Mouse (Mus musculus) gastrocnemius, adult 2 months (tissue): ENCODE measurements at regions not wholly inside any gene's neighbourhood (a gene's known extent, or its start where the extent isn't known, plus 50 kb on each side); places are given as distances from the start of the nearest gene placed in this dataset.

Source experiments
- DNase-seq: peaks from one replicate; pipeline ENCODE4 v3.0.0; 2022
- H3K27ac ChIP-seq: fragments of 200-600 bp; 2 replicates; pipeline ENCODE4 v1.8.1; 2022; ENCODE audit warnings: mild to moderate bottlenecking
- H3K4me3 ChIP-seq: fragments of 200-600 bp; 2 replicates; pipeline ENCODE4 v1.8.1; 2022; ENCODE audit warnings: mild to moderate bottlenecking, moderate library complexity
- CTCF ChIP-seq: fragments of 200-600 bp; IDR thresholded peaks from 2 replicates; pipeline ENCODE4 v1.8.1; 2022; ENCODE audit warnings: antibody characterized with exemption, mild to moderate bottlenecking, moderate library complexity
- intact Hi-C: fragments of 180-260 bp; cut with DNase I; formaldehyde crosslinking; loops from one replicate; pipeline ENCODE4 v1.15.1; 2025

DNA sequence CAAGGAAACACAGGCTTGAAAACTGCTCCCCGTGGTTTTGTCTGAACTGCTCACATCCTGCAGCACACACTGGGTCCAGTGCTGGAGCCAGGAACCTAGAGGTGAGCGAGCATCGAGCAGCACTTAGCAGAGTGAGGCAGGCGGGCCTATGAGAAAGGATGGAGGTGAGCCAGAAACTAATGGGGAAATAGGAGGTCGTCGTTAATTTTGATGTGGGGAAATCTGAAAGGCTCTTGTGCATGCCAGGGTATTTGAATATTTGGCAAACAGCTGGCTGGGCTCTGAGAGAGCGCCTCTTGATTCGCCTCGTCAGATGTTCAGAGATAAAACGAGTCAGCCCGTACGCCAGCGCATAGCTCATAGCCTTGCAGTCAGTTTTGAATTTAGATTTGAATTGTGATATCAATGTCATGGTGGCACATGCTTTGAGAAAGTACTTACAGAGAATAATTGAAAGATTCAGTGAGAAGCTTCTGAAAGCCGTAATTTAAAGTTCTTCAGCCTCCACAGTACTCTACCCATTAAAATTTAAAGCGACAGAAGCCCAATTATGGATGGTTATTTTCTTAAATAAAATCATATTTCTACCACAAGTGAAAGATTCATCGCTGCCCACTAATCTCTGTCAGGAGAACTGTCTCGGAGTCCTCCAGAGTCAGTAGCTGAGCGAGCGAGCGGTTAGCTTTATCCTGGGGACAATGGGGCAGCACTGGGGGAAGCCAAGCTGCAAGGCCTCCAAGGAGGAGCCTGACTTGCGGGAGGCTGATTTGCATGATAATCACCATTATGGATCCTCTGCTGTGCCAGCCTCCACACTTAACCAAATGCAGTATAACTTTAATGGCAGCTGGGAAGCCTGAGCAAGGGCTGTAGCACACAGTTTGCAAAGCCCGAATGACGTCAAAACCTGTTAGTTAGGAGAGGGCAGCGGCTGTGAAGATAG is 227.9 kb upstream of the Nr2f1 start:
- no peak for DNase-seq
- Histone ChIP-seq H3K27ac (0 out of 2 replicates have a peak overlapping the region, but pooled peaks have one; percentile 43), H3K4me3 (peak overlapping the region; percentile 66)
- intact Hi-C loops, result no loop called here
- no peak for TF ChIP-seq CTCF

DNA sequence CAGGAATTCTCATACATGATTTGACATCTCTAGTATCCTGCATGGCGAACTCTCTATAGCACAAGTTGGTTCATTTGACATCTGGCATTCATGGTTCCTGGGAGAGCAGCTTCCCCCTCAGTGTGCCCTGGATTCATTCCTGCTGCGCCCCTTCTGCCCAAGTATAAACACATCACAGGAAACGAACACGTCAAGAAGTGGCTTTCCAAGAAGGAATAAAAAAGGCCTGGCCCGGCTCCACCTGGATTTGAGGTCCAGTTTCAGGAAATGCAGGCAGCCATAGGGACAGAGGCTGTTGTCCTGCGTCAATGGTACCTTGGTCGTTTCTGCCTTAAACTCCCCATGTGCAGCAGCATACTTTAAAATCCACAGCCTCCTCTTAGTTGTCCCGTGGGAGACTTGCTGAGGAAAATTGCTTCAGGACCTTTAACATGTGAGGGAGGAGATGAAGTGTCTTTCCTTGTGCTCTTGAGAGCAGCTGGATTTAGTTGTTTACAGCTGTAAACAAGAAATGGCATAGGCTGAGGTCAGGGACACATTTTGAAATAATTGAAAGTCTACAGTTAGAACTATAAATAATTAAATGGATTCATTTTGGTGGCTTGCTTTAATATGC is 226.9 kb upstream of the Nr2f1 start:
- Histone ChIP-seq H3K4me3 (no peak overlapping the region), H3K27ac (no peak overlapping the region)
- intact Hi-C loops, result no loop called here
- TF ChIP-seq CTCF, result no peak
- no peak for DNase-seq

DNA sequence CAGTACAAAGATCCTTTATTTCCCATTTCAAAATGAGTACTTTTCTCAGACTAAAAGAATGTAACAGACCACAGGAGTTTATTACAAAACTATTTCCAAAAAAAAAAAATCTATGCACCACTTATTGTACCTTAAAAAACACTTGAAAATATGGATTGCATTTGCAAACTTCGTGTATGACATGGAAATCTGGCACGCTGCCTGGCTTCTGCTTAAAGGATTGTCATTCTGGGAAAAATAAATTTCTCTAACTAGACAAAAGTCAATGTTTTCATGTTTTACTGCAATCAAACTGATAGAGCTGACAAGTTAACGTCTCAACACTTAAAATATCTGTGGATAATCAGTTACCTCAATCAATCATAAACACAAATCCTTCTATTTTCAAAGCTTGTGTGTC is 205.5 kb upstream of the Nr2f1 start:
- no peak for TF ChIP-seq CTCF
- no peak overlapping the region for H3K4me3 ChIP-seq
- no peak overlapping the region for H3K27ac ChIP-seq
- intact Hi-C loops, result no loop called here
- DNase-seq, result no peak

DNA sequence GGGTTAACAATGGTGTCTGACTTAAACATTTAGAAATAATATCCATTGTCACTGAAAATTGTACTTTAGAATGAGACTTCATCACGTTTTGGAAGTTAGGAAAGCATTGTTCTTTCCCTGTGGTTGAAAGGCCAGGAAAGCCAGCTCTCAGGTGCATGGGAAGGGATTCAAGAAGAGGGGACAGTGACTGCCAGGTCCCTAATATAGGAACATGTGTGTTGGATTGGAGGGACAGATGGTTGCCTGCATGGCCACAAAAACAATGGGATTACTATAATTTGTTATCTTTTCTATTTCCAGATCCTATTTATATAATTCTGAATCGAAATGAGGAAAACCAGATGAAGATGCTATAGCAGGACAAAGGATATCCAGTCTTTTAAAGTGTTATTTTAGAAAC is 184.2 kb upstream of the Nr2f1 start:
- no peak overlapping the region for H3K4me3 ChIP-seq
- no peak for DNase-seq
- H3K27ac ChIP-seq, result no peak overlapping the region
- intact Hi-C loops, result no loop called here
- TF ChIP-seq CTCF, result no peak

DNA sequence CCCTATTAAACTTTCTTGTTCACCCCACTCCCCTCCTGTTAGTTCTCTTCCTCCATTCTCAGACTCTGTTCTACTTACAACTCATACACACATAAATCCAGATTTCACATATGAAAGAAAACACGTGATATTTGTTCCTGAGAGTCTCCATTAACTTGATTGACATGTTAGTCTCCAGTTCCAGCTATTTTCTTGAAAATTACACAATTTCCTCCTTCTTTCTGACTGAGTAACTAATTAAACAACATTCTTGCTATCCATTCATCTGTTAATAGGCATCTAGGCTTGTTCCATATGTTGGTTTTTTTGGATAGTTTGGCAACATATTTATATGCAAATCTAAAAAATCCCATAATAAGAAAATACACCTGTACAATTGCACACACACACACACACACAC is 161.7 kb upstream of the Nr2f1 start:
- Histone ChIP-seq H3K4me3 (no peak overlapping the region), H3K27ac (no peak overlapping the region)
- no peak for TF ChIP-seq CTCF
- intact Hi-C loops, result no loop called here
- DNase-seq, result no peak

DNA sequence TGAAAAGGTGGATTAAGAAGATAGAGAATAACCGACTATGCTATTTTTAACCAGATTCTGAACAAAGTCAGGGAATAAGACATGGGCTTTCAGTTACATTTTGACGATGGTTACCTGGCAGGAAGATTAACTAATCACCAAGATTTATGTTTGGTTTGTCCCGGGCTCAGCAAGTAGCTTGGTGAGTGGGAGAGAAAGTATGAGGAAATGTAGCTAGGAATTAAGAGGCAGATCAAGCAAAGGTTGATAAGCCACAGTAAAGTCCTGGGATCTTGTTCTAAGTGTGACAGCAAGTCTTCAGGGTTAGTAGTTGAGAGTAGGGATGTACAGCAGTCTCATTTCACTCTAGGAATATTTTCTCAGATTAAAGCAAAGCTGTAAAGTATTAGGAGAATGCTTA is 149.3 kb upstream of the Nr2f1 start:
- TF ChIP-seq CTCF, result no peak
- intact Hi-C loops, result no loop called here
- DNase-seq, result no peak
- H3K27ac ChIP-seq, result no peak overlapping the region
- H3K4me3 ChIP-seq, result no peak overlapping the region

DNA sequence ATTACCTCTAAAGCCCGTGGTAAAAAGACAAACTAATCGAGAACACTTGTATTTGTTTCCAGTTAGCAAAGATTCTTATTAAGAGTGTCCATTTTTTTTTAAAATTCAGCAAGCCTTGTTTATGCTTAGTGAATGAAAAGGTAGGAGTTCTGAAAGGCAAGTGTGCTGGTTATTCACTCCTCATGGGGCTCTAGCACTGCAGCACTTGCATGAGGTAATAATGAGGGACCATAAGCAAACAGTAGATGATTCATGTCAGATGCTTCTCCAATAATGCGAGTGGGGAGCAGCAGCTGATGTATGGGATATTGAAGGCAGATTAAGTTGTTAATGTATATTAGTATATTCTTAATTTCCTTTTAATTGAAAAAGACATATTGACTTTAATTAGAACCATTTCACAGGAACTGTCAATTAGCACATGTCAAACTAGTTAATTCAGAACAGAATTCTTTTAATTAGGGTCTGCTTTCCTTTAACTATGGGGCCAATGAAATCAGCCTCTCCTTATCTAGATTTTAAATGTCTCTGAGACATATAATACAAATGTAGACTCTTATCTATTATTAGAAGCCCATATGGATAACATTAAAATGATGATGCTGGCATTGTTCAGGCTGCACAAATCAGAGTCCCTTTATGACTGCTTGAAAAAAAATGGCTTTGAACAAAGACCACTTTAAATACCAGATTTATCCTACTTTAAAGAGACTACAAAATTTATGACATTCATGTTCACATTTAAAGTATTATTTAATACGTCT is 125.1 kb upstream of the Nr2f1 start:
- intact Hi-C loops, result no loop called here
- DNase-seq, result no peak
- TF ChIP-seq CTCF, result no peak
- H3K27ac ChIP-seq, result no peak overlapping the region
- H3K4me3 ChIP-seq, result no peak overlapping the region

DNA sequence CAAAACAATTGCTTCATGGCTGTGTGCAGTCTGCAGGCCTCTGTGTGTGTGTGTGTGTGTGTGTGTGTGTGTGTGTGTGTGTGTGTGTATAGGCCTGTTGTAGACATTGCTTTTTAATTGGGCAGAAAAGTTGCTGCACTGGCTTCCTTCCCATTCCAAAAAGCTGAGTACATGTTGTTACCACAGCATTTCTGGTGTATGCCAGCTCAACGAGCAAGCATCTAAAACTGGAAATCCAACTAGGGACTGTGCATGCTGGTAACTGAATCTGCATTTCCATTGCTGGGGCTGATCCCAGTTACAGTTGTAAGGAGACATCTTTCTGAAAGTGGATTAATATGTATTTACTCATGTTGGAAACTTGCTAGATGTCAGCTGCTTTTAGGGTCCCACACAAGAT is 123.6 kb upstream of the Nr2f1 start:
- no peak for TF ChIP-seq CTCF
- H3K4me3 ChIP-seq, result no peak overlapping the region
- H3K27ac ChIP-seq, result no peak overlapping the region
- intact Hi-C loops, result no loop called here
- no peak for DNase-seq

DNA sequence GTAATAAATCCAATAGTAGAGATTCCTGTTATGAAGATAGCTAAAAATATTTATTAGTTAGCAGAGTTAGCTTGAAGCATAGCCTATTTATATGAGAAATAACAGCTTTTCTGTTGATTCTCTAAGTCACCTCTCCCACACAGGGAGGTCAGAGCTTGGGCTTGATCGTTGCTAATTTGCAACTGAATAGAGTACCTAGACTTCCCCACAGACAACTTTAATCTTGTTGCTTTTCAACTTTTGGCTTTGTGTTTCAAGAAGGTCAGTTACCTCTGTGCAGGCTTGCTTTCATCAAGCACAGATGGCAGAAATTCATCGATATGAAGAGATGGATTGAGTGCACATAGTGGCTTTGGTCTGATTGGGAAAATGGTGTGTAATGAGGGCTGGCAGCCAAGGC is 118.9 kb upstream of the Nr2f1 start:
- TF ChIP-seq CTCF, result no peak
- no peak overlapping the region for H3K27ac ChIP-seq
- intact Hi-C loops, result no loop called here
- no peak for DNase-seq
- no peak overlapping the region for H3K4me3 ChIP-seq

DNA sequence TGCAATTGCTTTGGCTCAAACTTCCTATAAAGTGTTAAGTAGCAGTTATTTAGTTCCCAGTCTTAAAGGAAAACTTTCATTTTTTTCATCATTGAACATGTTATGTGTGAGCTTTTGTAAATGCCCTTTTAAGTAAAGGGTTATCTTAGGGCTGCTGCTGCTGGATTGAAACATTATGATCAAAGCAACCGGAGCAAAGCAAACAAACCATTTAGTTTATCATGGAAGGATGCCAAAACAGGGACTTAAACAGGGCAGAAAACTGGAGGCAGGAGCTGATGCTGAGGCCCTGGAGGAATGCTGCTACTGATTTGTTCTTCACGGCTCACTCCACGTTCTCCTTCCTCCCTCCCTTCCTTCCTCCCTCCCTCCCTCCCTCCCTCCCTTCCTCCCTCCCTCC is 111.3 kb upstream of the Nr2f1 start:
- DNase-seq, result no peak
- no peak for TF ChIP-seq CTCF
- Histone ChIP-seq H3K4me3 (no peak overlapping the region), H3K27ac (no peak overlapping the region)
- intact Hi-C loops, result no loop called here
